ENCODE assay signal across 19 mouse cellular contexts in genomic region chr11:68205572-68206229, GRCm38 (mm10).
DNase-seq lines count a peak whose midpoint lies in the region; ATAC-seq and TF ChIP-seq lines count a peak whose summit lies in the region.
"Had no signal": no experiment of that assay in that cellular context is flagged by ENCODE, and none has a peak within 500 bp of the region (broad histone marks: within the 10 kb centered on the region; RNA-seq: fewer than 3 reads in every experiment).

No protein-coding gene starts in this region.

- no peak overlapping the region for H3K9ac ChIP-seq in liver, postnatal 0 days (replicated peaks)
- H3K9ac ChIP-seq: stomach, embryonic 15.5 days had no signal

- no peak overlapping the region for H3K4me2 ChIP-seq in liver, postnatal 0 days (ENCODE audit: low read depth, low read length)
- H3K4me2 ChIP-seq: heart, embryonic 11.5 days; limb, embryonic 13.5 days; stomach, embryonic 15.5 days had no signal

- no peak for ATAC-seq in liver, postnatal 0 days
- ATAC-seq: forebrain, embryonic 16.5 days had no signal

- no peak for DNase-seq in heart, embryonic 10.5 days (ENCODE audit: low spot score)
- DNase-seq in heart, adult 9 months (ENCODE audit: low spot score in 2 of 2) = no peak
- peak; percentile 56 for DNase-seq in right cerebral cortex, adult 18-20 months
- no peak for DNase-seq in right cerebral cortex, postnatal 14 days
- DNase-seq in layer of hippocampus, adult 8-10 months (ENCODE audit: low spot score in 2 of 2) = peak; percentile 44 to 54
- peak; percentile 23 for DNase-seq in right cerebral cortex, postnatal 25 days
- DNase-seq in kidney, postnatal 25 days = no peak
- no peak for DNase-seq in liver, postnatal 0 days
- DNase-seq: adrenal gland, adult 8-10 months; B cell, adult 2 months; cerebellum, postnatal 36 days; gastrocnemius, postnatal 10 days; heart, postnatal 36 days; kidney, adult 11 months; lung, postnatal 36 days had no signal

- WGBS in heart, embryonic 10.5 days = 86% methylated on average over 10 of the region's 10 CpGs
- 80% methylated on average over 10 of the region's 10 CpGs for WGBS in liver, postnatal 0 days (ENCODE audit: insufficient replicate concordance)

- H3K27ac ChIP-seq in heart, embryonic 10.5 days = 0 out of 2 replicates have a peak overlapping the region, but pooled peaks have one; percentile 37
- no peak overlapping the region for H3K27ac ChIP-seq in liver, postnatal 0 days (ENCODE audit: low read depth)
- H3K27ac ChIP-seq: limb, embryonic 13.5 days; stomach, embryonic 15.5 days had no signal

- peaks cover 5% of the 10 kb centered on the region; the same call in 1 of the 2 replicates for H3K27me3 ChIP-seq in heart, embryonic 10.5 days (ENCODE audit: insufficient read depth, poor library complexity, severe bottlenecking)
- no peaks in the 10 kb centered on the region for H3K27me3 ChIP-seq in liver, postnatal 0 days (ENCODE audit: insufficient read depth, low read length)
- H3K27me3 ChIP-seq: stomach, embryonic 15.5 days had no signal

- TF ChIP-seq EP300 in liver, postnatal 0 days (IDR thresholded peaks at IDR 0.05; ENCODE audit: low read depth) = no peak

- TF ChIP-seq CTCF in liver, postnatal 0 days (IDR thresholded peaks at IDR 0.05; ENCODE audit: low read depth) = no peak

- H3K36me3 ChIP-seq in heart, embryonic 10.5 days = 0 out of 2 replicates have a peak, but pooled peaks cover 5% of the 10 kb centered on the region
- H3K36me3 ChIP-seq in liver, postnatal 0 days (replicated peaks; ENCODE audit: insufficient read depth, low read length) = no peaks in the 10 kb centered on the region
- H3K36me3 ChIP-seq: limb, embryonic 13.5 days; stomach, embryonic 15.5 days had no signal

- H3K9me3 ChIP-seq in heart, embryonic 10.5 days = no peaks in the 10 kb centered on the region
- no peaks in the 10 kb centered on the region for H3K9me3 ChIP-seq in liver, postnatal 0 days (ENCODE audit: low read length)
- H3K9me3 ChIP-seq: limb, embryonic 13.5 days; stomach, embryonic 15.5 days had no signal

- no peak overlapping the region for H3K4me3 ChIP-seq in heart, embryonic 10.5 days
- no peak overlapping the region for H3K4me3 ChIP-seq in liver, postnatal 0 days (ENCODE audit: low read depth, low read length)
- H3K4me3 ChIP-seq: limb, embryonic 13.5 days; stomach, embryonic 15.5 days had no signal

- peaks cover 32% of the 10 kb centered on the region for H3K4me1 ChIP-seq in heart, embryonic 10.5 days
- peaks cover 8% of the 10 kb centered on the region for H3K4me1 ChIP-seq in liver, postnatal 0 days (ENCODE audit: insufficient read depth)

Comparison
In these comparisons a context has a peak if more than half of its experiments do, and no peak if none do; other contexts are left out.
1. DNase-seq: peak in right cerebral cortex, adult 18-20 months (single experiment), layer of hippocampus, adult 8-10 months (2 of 2) and right cerebral cortex, postnatal 25 days (single experiment); none in heart, embryonic 10.5 days (single experiment), heart, adult 9 months (0 of 2), right cerebral cortex, postnatal 14 days (single experiment), kidney, postnatal 25 days (0 of 2) and liver, postnatal 0 days (single experiment).